9 mouse cellular contexts compared by ENCODE assay signal in genomic region chr3:55064396-55064795, GRCm38 (mm10). TPM values are rescaled to one million over a fixed set of nuclear protein-coding genes. Genes with fewer than 3 reads are reported as not detected.
A peak's percentile ranks its signal among the peaks of the same experiment; 100 is the strongest.
DNase-seq lines count a peak whose midpoint lies in the region; ATAC-seq lines count a peak whose summit lies in the region.
"Had no signal": no experiment of that assay in that cellular context is flagged by ENCODE, and none has a peak within 500 bp of the region (broad histone marks: within the 10 kb centered on the region; RNA-seq: fewer than 3 reads in every experiment).

No protein-coding gene starts in this region.

- peak; percentile 69; the same call in 1 of the 2 replicates for ATAC-seq in kidney, embryonic 14.5 days (ENCODE audit: low FRiP score, low TSS enrichment)
- peak; percentile 25; the same call in 1 of the 2 replicates for ATAC-seq in neural tube, embryonic 14.5 days (ENCODE audit: low read depth)

- H3K27me3 ChIP-seq in kidney, embryonic 14.5 days (ENCODE audit: control insufficient read depth, insufficient read depth, low read length), result no peaks in the 10 kb centered on the region
- no peaks in the 10 kb centered on the region for H3K27me3 ChIP-seq in neural tube, embryonic 14.5 days (ENCODE audit: control insufficient read depth, insufficient read depth, low read length)

- WGBS in kidney, embryonic 14.5 days, result 11% methylated on average over 2 of the region's 2 CpGs
- WGBS in neural tube, embryonic 14.5 days, result 7% methylated on average over 2 of the region's 2 CpGs

- no peaks in the 10 kb centered on the region for H3K9me3 ChIP-seq in kidney, embryonic 14.5 days (ENCODE audit: control insufficient read depth, low read length)
- no peaks in the 10 kb centered on the region for H3K9me3 ChIP-seq in neural tube, embryonic 14.5 days (ENCODE audit: control insufficient read depth, low read length)
- H3K9me3 ChIP-seq: heart, embryonic 13.5 days had no signal

- DNase-seq in A20 (ENCODE audit: low read depth, low spot score), result peak; percentile 68
- DNase-seq in T-cell, adult 2 months (ENCODE audit: low spot score), result peak; percentile 11
- DNase-seq in cerebellum, postnatal 36 days, result peak; percentile 65 to 68
- peak; percentile 14 to 18 for DNase-seq in gastrocnemius, adult 8-10 months (ENCODE audit: low spot score in 2 of 2)
- DNase-seq in liver, result peak; percentile 66
- peak; percentile 60 for DNase-seq in thymus, postnatal 25 days

- no peak overlapping the region for H3K4me2 ChIP-seq in kidney, embryonic 14.5 days (replicated peaks; ENCODE audit: low read depth, low read length)
- H3K4me2 ChIP-seq in neural tube, embryonic 14.5 days (ENCODE audit: low read depth, low read length), result no peak overlapping the region
- H3K4me2 ChIP-seq: heart, embryonic 13.5 days had no signal

- no peak overlapping the region for H3K9ac ChIP-seq in kidney, embryonic 14.5 days (ENCODE audit: low read depth, low read length)
- no peak overlapping the region for H3K9ac ChIP-seq in neural tube, embryonic 14.5 days (replicated peaks; ENCODE audit: low read depth, low read length)
- H3K9ac ChIP-seq: heart, embryonic 13.5 days had no signal

- no peak overlapping the region for H3K4me3 ChIP-seq in kidney, embryonic 14.5 days (ENCODE audit: low read length)
- no peak overlapping the region for H3K4me3 ChIP-seq in neural tube, embryonic 14.5 days (ENCODE audit: low read depth, low read length)
- H3K4me3 ChIP-seq: heart, embryonic 13.5 days had no signal

- H3K27ac ChIP-seq in kidney, embryonic 14.5 days (ENCODE audit: low read depth, low read length), result no peak overlapping the region
- H3K27ac ChIP-seq in neural tube, embryonic 14.5 days (ENCODE audit: low read depth, low read length), result no peak overlapping the region
- H3K27ac ChIP-seq: heart, embryonic 13.5 days had no signal

- H3K4me1 ChIP-seq in kidney, embryonic 14.5 days (ENCODE audit: control insufficient read depth, insufficient read depth, low read length), result no peaks in the 10 kb centered on the region
- H3K4me1 ChIP-seq in neural tube, embryonic 14.5 days (ENCODE audit: control insufficient read depth, insufficient read depth, low read length), result peaks cover 3% of the 10 kb centered on the region; the same call in 1 of the 2 replicates
- H3K4me1 ChIP-seq: heart, embryonic 13.5 days had no signal

- no peaks in the 10 kb centered on the region for H3K36me3 ChIP-seq in kidney, embryonic 14.5 days (ENCODE audit: control insufficient read depth, insufficient read depth, low read length)
- no peaks in the 10 kb centered on the region for H3K36me3 ChIP-seq in neural tube, embryonic 14.5 days (ENCODE audit: control insufficient read depth, insufficient read depth, low read length)
- H3K36me3 ChIP-seq: heart, embryonic 13.5 days had no signal

RNA-seq across cellular contexts. Expression of gene Ccna1, which starts 9.1 kb away (rescaled TPM):
- total RNA-seq in gastrocnemius, adult 8-10 months (2022), result not detected
- polyA plus RNA-seq in kidney, embryonic 14.5 days (2014; fragmentation: Nextera tagmentation; extraction: Ambion mirVana), result 1.6 and 2.1 TPM in 2 replicates
- 0.70 and 1.1 TPM in 2 replicates for polyA plus RNA-seq in neural tube, embryonic 14.5 days (2014; fragmentation: Nextera tagmentation; extraction: Ambion mirVana)

RNA-seq across cellular contexts. Expression of gene Spg20, which starts 47.5 kb away (rescaled TPM):
- total RNA-seq in gastrocnemius, adult 8-10 months (2022), result 10 to 100 TPM; 24.5 to 33.9 (median 30.1) TPM
- polyA plus RNA-seq in kidney, embryonic 14.5 days (2014; fragmentation: Nextera tagmentation; extraction: Ambion mirVana), result 33.4 and 49.6 TPM in 2 replicates
- polyA plus RNA-seq in neural tube, embryonic 14.5 days (2014; fragmentation: Nextera tagmentation; extraction: Ambion mirVana), result 15.8 and 19.6 TPM in 2 replicates

Comparison
In these comparisons a context has a peak if more than half of its experiments do, and no peak if none do; other contexts are left out.
1. DNase-seq: peak in every context shown above with its lines; median percentile 68 in A20; 66 in cerebellum, postnatal 36 days; 66 in liver; 60 in thymus, postnatal 25 days; 16 in gastrocnemius, adult 8-10 months; 11 in T-cell, adult 2 months.